Comparison of ENCODE assay signal across 20 mouse cellular contexts in genomic region chr6:113649346-113650196, GRCm38 (mm10). TPM values are rescaled to one million over a fixed set of nuclear protein-coding genes. Genes with fewer than 3 reads are reported as not detected.
DNase-seq lines count a peak whose midpoint lies in the region; ATAC-seq and TF ChIP-seq lines count a peak whose summit lies in the region.
"Had no signal": no experiment of that assay in that cellular context is flagged by ENCODE, and none has a peak within 500 bp of the region (broad histone marks: within the 10 kb centered on the region; RNA-seq: fewer than 3 reads in every experiment).

No protein-coding gene starts in this region.

- no peaks in the 10 kb centered on the region for H3K36me3 ChIP-seq in kidney, embryonic 16.5 days (ENCODE audit: insufficient read depth, low read length)
- no peaks in the 10 kb centered on the region for H3K36me3 ChIP-seq in stomach, embryonic 14.5 days (ENCODE audit: control insufficient read depth, insufficient read depth, low read length)
- peaks cover 3% of the 10 kb centered on the region; the same call in 1 of the 2 replicates for H3K36me3 ChIP-seq in stomach, postnatal 0 days (ENCODE audit: control insufficient read depth, insufficient read depth, low read length)
- H3K36me3 ChIP-seq in macrophage (ENCODE audit: inconsistent target), result peaks cover 43% of the 10 kb centered on the region; the same call in 1 of the 2 replicates
- H3K36me3 ChIP-seq: forebrain, embryonic 12.5 days; neural tube, embryonic 15.5 days; stomach, embryonic 15.5 days had no signal

- 85% methylated on average over 7 of the region's 7 CpGs for WGBS in kidney, embryonic 16.5 days
- 85% methylated on average over 7 of the region's 7 CpGs for WGBS in stomach, embryonic 14.5 days
- WGBS in stomach, postnatal 0 days, result 73% methylated on average over 7 of the region's 7 CpGs
- 51% methylated on average over 5 of the region's 7 CpGs for WGBS in macrophage (ENCODE audit: missing documents)

- H3K4me3 ChIP-seq in kidney, embryonic 16.5 days (ENCODE audit: low read length), result no peak overlapping the region
- no peak overlapping the region for H3K4me3 ChIP-seq in stomach, embryonic 14.5 days (ENCODE audit: low read depth, low read length)
- no peak overlapping the region for H3K4me3 ChIP-seq in stomach, postnatal 0 days (ENCODE audit: low read depth, low read length)
- no peak overlapping the region for H3K4me3 ChIP-seq in macrophage (ENCODE audit: inconsistent target)
- H3K4me3 ChIP-seq: forebrain, embryonic 12.5 days; liver, embryonic 15.5 days; neural tube, embryonic 15.5 days; stomach, embryonic 15.5 days had no signal

- no peaks in the 10 kb centered on the region for H3K27me3 ChIP-seq in kidney, embryonic 16.5 days (ENCODE audit: insufficient read depth, low read length)
- no peaks in the 10 kb centered on the region for H3K27me3 ChIP-seq in stomach, embryonic 14.5 days (ENCODE audit: control insufficient read depth, insufficient read depth, low read length)
- no peaks in the 10 kb centered on the region for H3K27me3 ChIP-seq in stomach, postnatal 0 days (ENCODE audit: control insufficient read depth, insufficient read depth, low read length)
- H3K27me3 ChIP-seq: forebrain, embryonic 12.5 days; liver, embryonic 15.5 days; neural tube, embryonic 15.5 days; Patski; stomach, embryonic 15.5 days had no signal

- H3K4me1 ChIP-seq in kidney, embryonic 16.5 days (ENCODE audit: insufficient read depth, low read length), result no peaks in the 10 kb centered on the region
- no peaks in the 10 kb centered on the region for H3K4me1 ChIP-seq in stomach, embryonic 14.5 days (ENCODE audit: control insufficient read depth, insufficient read depth, low read length)
- H3K4me1 ChIP-seq in stomach, postnatal 0 days (replicated peaks; ENCODE audit: control insufficient read depth, insufficient read depth), result no peaks in the 10 kb centered on the region
- H3K4me1 ChIP-seq: forebrain, embryonic 12.5 days; neural tube, embryonic 15.5 days; stomach, embryonic 15.5 days had no signal

- peaks cover 96% of the 10 kb centered on the region for H3K79me2 ChIP-seq in macrophage (ENCODE audit: inconsistent target)

- ATAC-seq in kidney, embryonic 16.5 days (ENCODE audit: low FRiP score, low TSS enrichment), result no peak
- no peak for ATAC-seq in stomach, embryonic 14.5 days (ENCODE audit: insufficient number of reproducible peaks, insufficient read depth, low FRiP score, low read depth)
- no peak for ATAC-seq in stomach, postnatal 0 days (ENCODE audit: low FRiP score, low TSS enrichment)
- ATAC-seq: activated CD4-positive, CD25-positive, alpha-beta regulatory T cell, adult 4 months; Patski had no signal

- TF ChIP-seq EP300 in stomach, postnatal 0 days (optimal IDR thresholded peaks at IDR 0.05), result no peak

- H3K27ac ChIP-seq in kidney, embryonic 16.5 days (ENCODE audit: low read length), result 0 out of 2 replicates have a peak overlapping the region, but pooled peaks have one; percentile 7
- 0 out of 2 replicates have a peak overlapping the region, but pooled peaks have one; percentile 10 for H3K27ac ChIP-seq in stomach, embryonic 14.5 days (ENCODE audit: low read length)
- no peak overlapping the region for H3K27ac ChIP-seq in stomach, postnatal 0 days (replicated peaks)
- peak overlapping the region; percentile 56 for H3K27ac ChIP-seq in macrophage
- H3K27ac ChIP-seq: forebrain, embryonic 12.5 days; liver, embryonic 15.5 days; neural tube, embryonic 15.5 days; stomach, embryonic 15.5 days had no signal

- H3K9ac ChIP-seq in kidney, embryonic 16.5 days (replicated peaks; ENCODE audit: low read length), result no peak overlapping the region
- H3K9ac ChIP-seq in stomach, embryonic 14.5 days (replicated peaks; ENCODE audit: low read depth, low read length), result no peak overlapping the region
- no peak overlapping the region for H3K9ac ChIP-seq in stomach, postnatal 0 days (ENCODE audit: low read length)
- H3K9ac ChIP-seq: forebrain, embryonic 12.5 days; liver, embryonic 15.5 days; neural tube, embryonic 15.5 days; stomach, embryonic 15.5 days had no signal

- no peak overlapping the region for H3K4me2 ChIP-seq in kidney, embryonic 16.5 days (replicated peaks; ENCODE audit: low read depth, low read length)
- H3K4me2 ChIP-seq in stomach, embryonic 14.5 days (replicated peaks; ENCODE audit: low read depth, low read length), result no peak overlapping the region
- no peak overlapping the region for H3K4me2 ChIP-seq in stomach, postnatal 0 days (replicated peaks; ENCODE audit: low read depth)
- H3K4me2 ChIP-seq: forebrain, embryonic 12.5 days; liver, embryonic 15.5 days; midbrain, embryonic 11.5 days; neural tube, embryonic 15.5 days; stomach, embryonic 15.5 days had no signal

- TF ChIP-seq CTCF in stomach, postnatal 0 days (IDR thresholded peaks at IDR 0.05; ENCODE audit: low read depth), result no peak

- DNase-seq in kidney, adult 18-20 months, result no peak
- DNase-seq in stomach, postnatal 0 days (ENCODE audit: low spot score), result no peak
- no peak for DNase-seq in ovary, adult 18-20 months (ENCODE audit: low spot score)
- DNase-seq in cerebellum, adult 11 months, result no peak
- DNase-seq: adrenal gland, postnatal 25 days; gastrocnemius, postnatal 14 days; kidney, postnatal 14 days; thymus, postnatal 36 days had no signal

- no peaks in the 10 kb centered on the region for H3K9me3 ChIP-seq in kidney, embryonic 16.5 days (ENCODE audit: low read length)
- no peaks in the 10 kb centered on the region for H3K9me3 ChIP-seq in stomach, embryonic 14.5 days (ENCODE audit: control insufficient read depth, low read depth, low read length)
- H3K9me3 ChIP-seq in stomach, postnatal 0 days (ENCODE audit: control insufficient read depth, low read length), result no peaks in the 10 kb centered on the region
- H3K9me3 ChIP-seq: forebrain, embryonic 12.5 days; liver, embryonic 15.5 days; neural tube, embryonic 15.5 days; stomach, embryonic 15.5 days had no signal

RNA-seq across cellular contexts. Expression of gene Irak2, which starts 11.3 kb away (rescaled TPM):
- polyA plus RNA-seq in kidney, embryonic 16.5 days (2015; fragmentation: Nextera tagmentation; extraction: Ambion mirVana), result 4.4 and 5.6 TPM in 2 replicates
- 6.3 and 7.4 TPM in 2 replicates for polyA plus RNA-seq in stomach, embryonic 14.5 days (2014; fragmentation: Nextera tagmentation; extraction: Ambion mirVana)
- polyA plus RNA-seq in stomach, postnatal 0 days (2015; fragmentation: Nextera tagmentation; extraction: Ambion mirVana), result 9.6 and 10.2 TPM in 2 replicates
- total RNA-seq in macrophage (2018; cell fraction: chromatin; rRNA removed), result 100 to 1,000 TPM; 124 to 877 (median 414) TPM
- 100 to 1,000 TPM in 6 of 26 experiments, 10 to 100 TPM in 20; 31.3 to 188 (median 58.0) TPM for total RNA-seq in macrophage (2018; cell fraction: cytosol; rRNA removed)
- 100 to 1,000 TPM in 23 of 26 experiments, 10 to 100 TPM in 3; 76.4 to 499 (median 338) TPM for total RNA-seq in macrophage (2018; cell fraction: nucleus; rRNA removed)
- polyA plus RNA-seq in macrophage (2018), result 37.2 to 60.7 TPM (median 44.6 TPM) in 3 replicates

RNA-seq across cellular contexts. Expression of gene Vhl, which starts 25.8 kb away (rescaled TPM):
- 34.0 and 40.7 TPM in 2 replicates for polyA plus RNA-seq in kidney, embryonic 16.5 days (2015; fragmentation: Nextera tagmentation; extraction: Ambion mirVana)
- polyA plus RNA-seq in stomach, embryonic 14.5 days (2014; fragmentation: Nextera tagmentation; extraction: Ambion mirVana), result 43.5 and 50.5 TPM in 2 replicates
- 23.4 and 24.3 TPM in 2 replicates for polyA plus RNA-seq in stomach, postnatal 0 days (2015; fragmentation: Nextera tagmentation; extraction: Ambion mirVana)
- 10 to 100 TPM in 4 of 26 experiments, 1 to 10 TPM in 22; 2.6 to 11.8 (median 7.7) TPM for total RNA-seq in macrophage (2018; cell fraction: chromatin; rRNA removed)
- 10 to 100 TPM in 23 of 26 experiments, 1 to 10 TPM in 3; 7.6 to 18.9 (median 14.0) TPM for total RNA-seq in macrophage (2018; cell fraction: cytosol; rRNA removed)
- 10 to 100 TPM in 17 of 26 experiments, 1 to 10 TPM in 9; 4.2 to 18.9 (median 11.0) TPM for total RNA-seq in macrophage (2018; cell fraction: nucleus; rRNA removed)
- polyA plus RNA-seq in macrophage (2018), result 9.9 to 17.1 TPM (median 13.7 TPM) in 3 replicates

RNA-seq across cellular contexts. Expression of gene Brk1, which starts 45.0 kb away (rescaled TPM):
- 221 and 224 TPM in 2 replicates for polyA plus RNA-seq in kidney, embryonic 16.5 days (2015; fragmentation: Nextera tagmentation; extraction: Ambion mirVana)
- 244 and 245 TPM in 2 replicates for polyA plus RNA-seq in stomach, embryonic 14.5 days (2014; fragmentation: Nextera tagmentation; extraction: Ambion mirVana)
- polyA plus RNA-seq in stomach, postnatal 0 days (2015; fragmentation: Nextera tagmentation; extraction: Ambion mirVana), result 199 and 201 TPM in 2 replicates
- total RNA-seq in macrophage (2018; cell fraction: chromatin; rRNA removed), result 10 to 100 TPM; 15.4 to 54.4 (median 26.9) TPM
- total RNA-seq in macrophage (2018; cell fraction: cytosol; rRNA removed), result 100 to 1,000 TPM; 145 to 203 (median 173) TPM
- 10 to 100 TPM; 32.5 to 92.7 (median 63.3) TPM for total RNA-seq in macrophage (2018; cell fraction: nucleus; rRNA removed)
- polyA plus RNA-seq in macrophage (2018), result 119 to 193 TPM (median 182 TPM) in 3 replicates

RNA-seq across cellular contexts. Expression of gene Tatdn2, which starts 47.3 kb away (rescaled TPM):
- polyA plus RNA-seq in kidney, embryonic 16.5 days (2015; fragmentation: Nextera tagmentation; extraction: Ambion mirVana), result 0.72 and 0.95 TPM in 2 replicates
- 1.1 and 1.4 TPM in 2 replicates for polyA plus RNA-seq in stomach, embryonic 14.5 days (2014; fragmentation: Nextera tagmentation; extraction: Ambion mirVana)
- 0.73 and 0.97 TPM in 2 replicates for polyA plus RNA-seq in stomach, postnatal 0 days (2015; fragmentation: Nextera tagmentation; extraction: Ambion mirVana)
- 100 to 1,000 TPM in 25 of 26 experiments, 10 to 100 TPM in 1; 60.7 to 404 (median 167) TPM for total RNA-seq in macrophage (2018; cell fraction: chromatin; rRNA removed)
- total RNA-seq in macrophage (2018; cell fraction: cytosol; rRNA removed), result 10 to 100 TPM; 34.1 to 79.6 (median 45.1) TPM
- 100 to 1,000 TPM in 14 of 26 experiments, 10 to 100 TPM in 12; 68.7 to 260 (median 106) TPM for total RNA-seq in macrophage (2018; cell fraction: nucleus; rRNA removed)
- polyA plus RNA-seq in macrophage (2018), result 31.1 to 76.3 TPM (median 53.5 TPM) in 3 replicates

RNA-seq across cellular contexts. Expression of gene Fancd2os, which starts 49.1 kb away (rescaled TPM):
- 0.68 and 1.1 TPM in 2 replicates for polyA plus RNA-seq in kidney, embryonic 16.5 days (2015; fragmentation: Nextera tagmentation; extraction: Ambion mirVana)
- 0.28 and 0.82 TPM in 2 replicates for polyA plus RNA-seq in stomach, embryonic 14.5 days (2014; fragmentation: Nextera tagmentation; extraction: Ambion mirVana)
- not detected in 2 replicates for polyA plus RNA-seq in stomach, postnatal 0 days (2015; fragmentation: Nextera tagmentation; extraction: Ambion mirVana)
- not detected for total RNA-seq in macrophage (2018; cell fraction: chromatin; rRNA removed)
- total RNA-seq in macrophage (2018; cell fraction: cytosol; rRNA removed), result not detected
- total RNA-seq in macrophage (2018; cell fraction: nucleus; rRNA removed), result under 1 TPM in 1 of 26 experiments, not detected in 25; 0.77 TPM
- polyA plus RNA-seq in macrophage (2018), result not detected in 3 replicates
- total RNA-seq: gastrocnemius, postnatal 14 days; heart, adult 8-10 months had no signal
- polyA plus RNA-seq: activated CD4-positive, CD25-positive, alpha-beta regulatory T cell, adult 4 months; hindbrain, embryonic 11.5 days; liver, embryonic 15.5 days; neural tube, embryonic 15.5 days; Patski had no signal
